Mouse (Mus musculus): Measurements from ENCODE around the gene Rsph3b. TPM values are rescaled to one million over a fixed set of nuclear protein-coding genes. Genes with fewer than 3 reads are reported as not detected.
"Not testable (repeated sequence)": the region's sequence is repeated elsewhere in the genome, so short reads cannot be mapped to it uniquely, and the experiment has no call there.

Gene Rsph3b
- polyA plus RNA-seq, 1 experiment from 2014 or later, result 49.8 TPM

GRCm38 (mm10) chr17:6942560-6942959, 5.9 kb downstream of the Rsph3b start:
- H3K36me3 ChIP-seq; H3K4me2 ChIP-seq; H3K27me3 ChIP-seq; H3K9me3 ChIP-seq; H3K27ac ChIP-seq (replicated peaks); H3K4me3 ChIP-seq; H3K9ac ChIP-seq; H3K4me1 ChIP-seq (replicated peaks); ATAC-seq (ENCODE audit: low read depth): not testable (repeated sequence)
- WGBS, result no CpG with 5 or more reads among the region's 4 CpGs

- not testable (repeated sequence) for H3K4me3 ChIP-seq; H3K4me1 ChIP-seq (replicated peaks); H3K36me3 ChIP-seq; H3K9ac ChIP-seq; H3K4me2 ChIP-seq; ATAC-seq (ENCODE audit: low read depth); H3K27me3 ChIP-seq; H3K9me3 ChIP-seq; H3K27ac ChIP-seq (replicated peaks)
- WGBS, result 86% methylated on average over 7 of the region's 7 CpGs
Measured at GRCm38 (mm10) chr17:6931625-6932024, 16.9 kb downstream of the Rsph3b start.

- 91% methylated on average over 7 of the region's 7 CpGs for WGBS
Measured at GRCm38 (mm10) chr17:6920351-6920894, 28.1 kb downstream of the Rsph3b start.

GRCm38 (mm10) chr17:6919388-6919787, 29.1 kb downstream of the Rsph3b start:
- not testable (repeated sequence) for H3K9ac ChIP-seq; H3K27ac ChIP-seq (replicated peaks); ATAC-seq (ENCODE audit: low read depth); H3K36me3 ChIP-seq; H3K4me3 ChIP-seq; H3K9me3 ChIP-seq; H3K4me2 ChIP-seq; H3K27me3 ChIP-seq; H3K4me1 ChIP-seq (replicated peaks)
- WGBS, result 96% methylated on average over 3 of the region's 3 CpGs

More at GRCm38 (mm10) chr17:6920351-6920894, 28.1 kb downstream of the Rsph3b start:
- H3K4me2 ChIP-seq; H3K36me3 ChIP-seq; H3K4me1 ChIP-seq (replicated peaks); H3K9ac ChIP-seq; H3K27me3 ChIP-seq; H3K27ac ChIP-seq (replicated peaks); H3K4me3 ChIP-seq; H3K9me3 ChIP-seq; ATAC-seq (ENCODE audit: low read depth): not testable (repeated sequence)

GRCm38 (mm10) chr17:6915282-6915681, 33.2 kb downstream of the Rsph3b start:
- 96% methylated on average over 4 of the region's 4 CpGs for WGBS
- not testable (repeated sequence) for H3K9ac ChIP-seq; H3K4me1 ChIP-seq (replicated peaks); H3K4me2 ChIP-seq; H3K27ac ChIP-seq (replicated peaks); H3K4me3 ChIP-seq; H3K36me3 ChIP-seq; H3K9me3 ChIP-seq; ATAC-seq (ENCODE audit: low read depth); H3K27me3 ChIP-seq

- WGBS, result 50% methylated on average over 1 of the region's 6 CpGs
- H3K9ac ChIP-seq; H3K36me3 ChIP-seq; H3K9me3 ChIP-seq; H3K4me1 ChIP-seq (replicated peaks); H3K27ac ChIP-seq (replicated peaks); H3K4me3 ChIP-seq; H3K4me2 ChIP-seq; ATAC-seq (ENCODE audit: low read depth); H3K27me3 ChIP-seq: not testable (repeated sequence)
Measured at GRCm38 (mm10) chr17:6914066-6914465, 34.4 kb downstream of the Rsph3b start.

- not testable (repeated sequence) for H3K9me3 ChIP-seq; H3K27me3 ChIP-seq; H3K4me1 ChIP-seq (replicated peaks); H3K27ac ChIP-seq (replicated peaks); H3K9ac ChIP-seq; H3K4me2 ChIP-seq; H3K36me3 ChIP-seq; H3K4me3 ChIP-seq; ATAC-seq (ENCODE audit: low read depth)
- 80% methylated on average over 1 of the region's 2 CpGs for WGBS
Measured at GRCm38 (mm10) chr17:6900361-6900760, 48.1 kb downstream of the Rsph3b start.

- not testable (repeated sequence) for H3K4me3 ChIP-seq; H3K4me2 ChIP-seq; ATAC-seq (ENCODE audit: low read depth); H3K4me1 ChIP-seq (replicated peaks); H3K36me3 ChIP-seq; H3K27ac ChIP-seq (replicated peaks); H3K27me3 ChIP-seq; H3K9ac ChIP-seq; H3K9me3 ChIP-seq
- 71% methylated on average over 7 of the region's 7 CpGs for WGBS
Measured at GRCm38 (mm10) chr17:6897996-6898562, 50.4 kb downstream of the Rsph3b start.

GRCm38 (mm10) chr17:6896756-6897155, 51.7 kb downstream of the Rsph3b start:
- H3K36me3 ChIP-seq, result no peaks in the 10 kb centered on the region
- H3K9ac ChIP-seq, result no peak overlapping the region
- H3K4me3 ChIP-seq, result no peak overlapping the region
- 38% methylated on average over 4 of the region's 4 CpGs for WGBS
- no peak for ATAC-seq (ENCODE audit: low read depth)
- H3K27ac ChIP-seq (replicated peaks), result no peak overlapping the region
- H3K4me2 ChIP-seq, result no peak overlapping the region
- 0 out of 2 replicates have a peak, but pooled peaks cover 6% of the 10 kb centered on the region for H3K4me1 ChIP-seq (replicated peaks)
- no peaks in the 10 kb centered on the region for H3K27me3 ChIP-seq
- no peaks in the 10 kb centered on the region for H3K9me3 ChIP-seq

- H3K4me3 ChIP-seq, result no peak overlapping the region
- no peak overlapping the region for H3K27ac ChIP-seq (replicated peaks)
- no peaks in the 10 kb centered on the region for H3K9me3 ChIP-seq
- no peaks in the 10 kb centered on the region for H3K27me3 ChIP-seq
- ATAC-seq (ENCODE audit: low read depth), result no peak
- H3K4me2 ChIP-seq, result no peak overlapping the region
- 81% methylated on average over 10 of the region's 10 CpGs for WGBS
- no peaks in the 10 kb centered on the region for H3K36me3 ChIP-seq
- no peak overlapping the region for H3K9ac ChIP-seq
- 0 out of 2 replicates have a peak, but pooled peaks cover 6% of the 10 kb centered on the region for H3K4me1 ChIP-seq (replicated peaks)
Measured at GRCm38 (mm10) chr17:6893332-6893731, 55.1 kb downstream of the Rsph3b start.

- no peak for ATAC-seq (ENCODE audit: low read depth)
- Histone ChIP-seq H3K27me3 (no peaks in the 10 kb centered on the region), H3K4me3 (no peak overlapping the region), H3K27ac (replicated peaks) (no peak overlapping the region), H3K9me3 (no peaks in the 10 kb centered on the region), H3K36me3 (no peaks in the 10 kb centered on the region), H3K4me2 (no peak overlapping the region), H3K4me1 (replicated peaks) (0 out of 2 replicates have a peak, but pooled peaks cover 6% of the 10 kb centered on the region), H3K9ac (no peak overlapping the region)
- 65% methylated on average over 7 of the region's 7 CpGs for WGBS
Measured at GRCm38 (mm10) chr17:6891966-6892934, 56.2 kb downstream of the Rsph3b start.

- Histone ChIP-seq H3K27ac (replicated peaks) (no peak overlapping the region), H3K4me1 (replicated peaks) (no peaks in the 10 kb centered on the region), H3K4me2 (no peak overlapping the region), H3K36me3 (no peaks in the 10 kb centered on the region), H3K9ac (no peak overlapping the region), H3K27me3 (no peaks in the 10 kb centered on the region), H3K9me3 (no peaks in the 10 kb centered on the region), H3K4me3 (no peak overlapping the region)
- no peak for ATAC-seq (ENCODE audit: low read depth)
- 91% methylated on average over 1 of the region's 1 CpGs for WGBS
Measured at GRCm38 (mm10) chr17:6886445-6886844, 62.0 kb downstream of the Rsph3b start.

Measured in neural tube, embryonic 13.5 days (tissue).